11 mouse cellular contexts compared by ENCODE assay signal in genomic region chr4:86545615-86546014, GRCm38 (mm10). TPM values are rescaled to one million over a fixed set of nuclear protein-coding genes. Genes with fewer than 3 reads are reported as not detected.
A peak's percentile ranks its signal among the peaks of the same experiment; 100 is the strongest.
DNase-seq lines count a peak whose midpoint lies in the region; ATAC-seq lines count a peak whose summit lies in the region.
"Had no signal": no experiment of that assay in that cellular context is flagged by ENCODE, and none has a peak within 500 bp of the region (broad histone marks: within the 10 kb centered on the region; RNA-seq: fewer than 3 reads in every experiment).

No protein-coding gene starts in this region.

- 0 out of 2 replicates have a peak, but pooled peaks have one; percentile 41 for ATAC-seq in forebrain, embryonic 15.5 days (replicated peaks)
- ATAC-seq in forebrain, embryonic 12.5 days (ENCODE audit: low FRiP score), result no peak
- peak; percentile 58; the same call in 1 of the 2 replicates for ATAC-seq in midbrain, embryonic 16.5 days
- ATAC-seq in monocyte, adult 5-6 weeks (replicated peaks; ENCODE audit: insufficient number of reproducible peaks, low FRiP score, low TSS enrichment, poor library complexity, severe bottlenecking), result no peak

- no peak overlapping the region for H3K4me3 ChIP-seq in forebrain, embryonic 15.5 days
- no peak overlapping the region for H3K4me3 ChIP-seq in forebrain, embryonic 12.5 days (replicated peaks)
- no peak overlapping the region for H3K4me3 ChIP-seq in midbrain, embryonic 16.5 days (ENCODE audit: low read depth, low read length)
- H3K4me3 ChIP-seq: lung, embryonic 15.5 days had no signal

- H3K4me1 ChIP-seq in forebrain, embryonic 15.5 days, result 0 out of 2 replicates have a peak, but pooled peaks cover 5% of the 10 kb centered on the region
- H3K4me1 ChIP-seq in forebrain, embryonic 12.5 days, result peaks cover 5% of the 10 kb centered on the region; the same call in 1 of the 2 replicates
- no peaks in the 10 kb centered on the region for H3K4me1 ChIP-seq in midbrain, embryonic 16.5 days (ENCODE audit: control insufficient read depth, insufficient read depth, low read length)
- H3K4me1 ChIP-seq: lung, embryonic 15.5 days had no signal

- H3K36me3 ChIP-seq in forebrain, embryonic 15.5 days, result no peaks in the 10 kb centered on the region
- H3K36me3 ChIP-seq in forebrain, embryonic 12.5 days (replicated peaks), result no peaks in the 10 kb centered on the region
- no peaks in the 10 kb centered on the region for H3K36me3 ChIP-seq in midbrain, embryonic 16.5 days (ENCODE audit: control insufficient read depth, insufficient read depth, low read length)
- H3K36me3 ChIP-seq: lung, embryonic 15.5 days had no signal

- DNase-seq in left cerebral cortex, postnatal 25 days (ENCODE audit: low spot score in 2 of 2), result peak; percentile 4 to 37
- DNase-seq in left cerebral cortex, postnatal 4 days, result no peak
- peak; percentile 42 for DNase-seq in brain, embryonic 18.5 days (ENCODE audit: low read depth, low spot score)
- no peak for DNase-seq in ovary, postnatal 14 days (ENCODE audit: low spot score)

- 66% methylated on average over 5 of the region's 5 CpGs for WGBS in forebrain, embryonic 15.5 days
- WGBS in forebrain, embryonic 12.5 days, result 62% methylated on average over 5 of the region's 5 CpGs
- WGBS in midbrain, embryonic 16.5 days, result 60% methylated on average over 5 of the region's 5 CpGs

- H3K27me3 ChIP-seq in forebrain, embryonic 15.5 days, result no peaks in the 10 kb centered on the region
- H3K27me3 ChIP-seq in forebrain, embryonic 12.5 days, result no peaks in the 10 kb centered on the region
- H3K27me3 ChIP-seq in midbrain, embryonic 16.5 days (ENCODE audit: control insufficient read depth, insufficient read depth, low read depth, low read length), result no peaks in the 10 kb centered on the region
- H3K27me3 ChIP-seq: lung, embryonic 15.5 days had no signal

- no peak overlapping the region for H3K4me2 ChIP-seq in forebrain, embryonic 15.5 days (replicated peaks)
- no peak overlapping the region for H3K4me2 ChIP-seq in forebrain, embryonic 12.5 days
- H3K4me2 ChIP-seq in midbrain, embryonic 16.5 days (ENCODE audit: low read length), result no peak overlapping the region
- H3K4me2 ChIP-seq: lung, embryonic 15.5 days had no signal

- H3K9me3 ChIP-seq in forebrain, embryonic 15.5 days, result no peaks in the 10 kb centered on the region
- H3K9me3 ChIP-seq in forebrain, embryonic 12.5 days, result no peaks in the 10 kb centered on the region
- H3K9me3 ChIP-seq in midbrain, embryonic 16.5 days (replicated peaks; ENCODE audit: control insufficient read depth, low read length, poor library complexity, severe bottlenecking), result no peaks in the 10 kb centered on the region
- H3K9me3 ChIP-seq: lung, embryonic 15.5 days had no signal

- intact Hi-C loops in left cerebral cortex, postnatal 25 days (cut with DNase I), result loop anchor here (2.0 to 10.0 kb wide), 3 partner anchors 491 to 1383 kb away; no protein-coding TSS in a partner anchor
- intact Hi-C loops in left cerebral cortex, postnatal 4 days (cut with DNase I), result no loop called here

- H3K9ac ChIP-seq in forebrain, embryonic 15.5 days (replicated peaks), result no peak overlapping the region
- no peak overlapping the region for H3K9ac ChIP-seq in forebrain, embryonic 12.5 days
- H3K9ac ChIP-seq in midbrain, embryonic 16.5 days (ENCODE audit: low read depth, low read length), result no peak overlapping the region
- H3K9ac ChIP-seq: lung, embryonic 15.5 days had no signal

- H3K27ac ChIP-seq in forebrain, embryonic 15.5 days (replicated peaks), result no peak overlapping the region
- H3K27ac ChIP-seq in forebrain, embryonic 12.5 days, result no peak overlapping the region
- H3K27ac ChIP-seq in midbrain, embryonic 16.5 days (ENCODE audit: low read length), result no peak overlapping the region
- H3K27ac ChIP-seq: lung, embryonic 15.5 days had no signal

RNA-seq across cellular contexts. Expression of gene Saxo1, which starts 12.5 kb away (rescaled TPM):
- not detected in 2 replicates for polyA plus RNA-seq in forebrain, embryonic 15.5 days (2015; fragmentation: Nextera tagmentation; extraction: Ambion mirVana)
- polyA plus RNA-seq in forebrain, embryonic 12.5 days (2016; fragmentation: Nextera tagmentation; extraction: Ambion mirVana), result not detected in 2 replicates
- total RNA-seq in left cerebral cortex, postnatal 25 days (2021), result not detected
- not detected for total RNA-seq in left cerebral cortex, postnatal 4 days (2021)
- not detected in 2 replicates for polyA plus RNA-seq in midbrain, embryonic 16.5 days (2015; fragmentation: Nextera tagmentation; extraction: Ambion mirVana)
- total RNA-seq in monocyte, adult 5-6 weeks (2017), result not detected in 3 replicates
- total RNA-seq: heart, postnatal 36 days had no signal
- polyA plus RNA-seq: lung, embryonic 15.5 days; small intestine, adult 2 months had no signal

RNA-seq across cellular contexts. Expression of gene Rraga, which starts 29.9 kb away (rescaled TPM):
- polyA plus RNA-seq in forebrain, embryonic 15.5 days (2015; fragmentation: Nextera tagmentation; extraction: Ambion mirVana), result 89.1 and 95.5 TPM in 2 replicates
- polyA plus RNA-seq in forebrain, embryonic 12.5 days (2016; fragmentation: Nextera tagmentation; extraction: Ambion mirVana), result 81.3 and 85.2 TPM in 2 replicates
- total RNA-seq in left cerebral cortex, postnatal 25 days (2021), result 100 to 1,000 TPM; 142 to 149 TPM
- total RNA-seq in left cerebral cortex, postnatal 4 days (2021), result 100 to 1,000 TPM; 131 to 139 TPM
- polyA plus RNA-seq in midbrain, embryonic 16.5 days (2015; fragmentation: Nextera tagmentation; extraction: Ambion mirVana), result 156 and 169 TPM in 2 replicates
- 11.9 to 24.3 TPM (median 18.4 TPM) in 3 replicates for total RNA-seq in monocyte, adult 5-6 weeks (2017)

Comparison
In these comparisons a context has a peak if more than half of its experiments do, and no peak if none do; other contexts are left out.
1. ATAC-seq: peak in forebrain, embryonic 15.5 days (single experiment) and midbrain, embryonic 16.5 days (single experiment); none in forebrain, embryonic 12.5 days (single experiment) and monocyte, adult 5-6 weeks (single experiment).
2. DNase-seq: peak in left cerebral cortex, postnatal 25 days (2 of 2) and brain, embryonic 18.5 days (single experiment); none in left cerebral cortex, postnatal 4 days (single experiment) and ovary, postnatal 14 days (single experiment).